Mouse (Mus musculus): ENCODE results near the gene Fam181a.

GRCm38 (mm10) chr12:103360812-103361211 lies 50.0 kb downstream of the Fam181a start:
- TF ChIP-seq CTCF (IDR thresholded peaks at IDR 0.05; ENCODE audit: low read depth): no peak
- no peak for TF ChIP-seq EP300 (IDR thresholded peaks at IDR 0.05; ENCODE audit: low read depth)

All from heart, postnatal 0 days (tissue).